Mouse (Mus musculus): ENCODE results near the gene Gm28044. TPM values are rescaled to one million over a fixed set of nuclear protein-coding genes. Genes with fewer than 3 reads are reported as not detected.

The Gm28044 gene
- 0.94 TPM for polyA plus RNA-seq (2017; shearing (Covaris generic))

DNA sequence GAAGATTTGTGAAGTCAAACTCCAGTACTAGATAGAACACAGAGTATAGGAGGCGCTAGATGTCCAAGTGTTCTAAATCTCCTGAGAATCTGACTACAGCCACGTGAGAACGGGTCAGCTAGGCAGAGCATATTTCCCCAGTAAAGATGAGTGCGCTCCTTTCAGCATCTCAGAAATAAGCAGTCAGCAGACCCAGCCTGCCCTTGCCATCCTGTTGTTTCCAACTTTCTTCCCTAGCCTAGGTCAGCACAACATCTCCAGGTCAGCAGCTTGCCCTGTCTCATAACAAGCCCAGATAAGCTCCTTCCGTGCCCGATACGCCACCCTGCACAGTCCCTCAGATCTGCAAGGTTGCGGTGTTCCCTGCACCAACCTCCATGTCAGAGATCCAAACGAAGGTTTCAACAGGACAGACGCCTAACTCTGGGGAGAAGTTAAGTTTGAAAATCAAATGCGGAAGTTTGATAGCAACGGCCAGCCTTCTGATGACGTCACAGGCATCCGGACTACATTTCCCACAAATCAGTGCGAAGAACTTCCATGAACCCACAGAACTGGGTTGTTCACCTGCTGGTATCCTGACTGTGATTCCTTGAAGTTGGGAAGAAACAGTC is at the start of gene Gm28044, which contains the start of gene Zfp953:
Gm28044 (minus strand) TSS at position 406 of the 614 bp plus-strand sequence.
Zfp953 (minus strand) TSS at position 475 of the 614 bp plus-strand sequence.

DNA sequence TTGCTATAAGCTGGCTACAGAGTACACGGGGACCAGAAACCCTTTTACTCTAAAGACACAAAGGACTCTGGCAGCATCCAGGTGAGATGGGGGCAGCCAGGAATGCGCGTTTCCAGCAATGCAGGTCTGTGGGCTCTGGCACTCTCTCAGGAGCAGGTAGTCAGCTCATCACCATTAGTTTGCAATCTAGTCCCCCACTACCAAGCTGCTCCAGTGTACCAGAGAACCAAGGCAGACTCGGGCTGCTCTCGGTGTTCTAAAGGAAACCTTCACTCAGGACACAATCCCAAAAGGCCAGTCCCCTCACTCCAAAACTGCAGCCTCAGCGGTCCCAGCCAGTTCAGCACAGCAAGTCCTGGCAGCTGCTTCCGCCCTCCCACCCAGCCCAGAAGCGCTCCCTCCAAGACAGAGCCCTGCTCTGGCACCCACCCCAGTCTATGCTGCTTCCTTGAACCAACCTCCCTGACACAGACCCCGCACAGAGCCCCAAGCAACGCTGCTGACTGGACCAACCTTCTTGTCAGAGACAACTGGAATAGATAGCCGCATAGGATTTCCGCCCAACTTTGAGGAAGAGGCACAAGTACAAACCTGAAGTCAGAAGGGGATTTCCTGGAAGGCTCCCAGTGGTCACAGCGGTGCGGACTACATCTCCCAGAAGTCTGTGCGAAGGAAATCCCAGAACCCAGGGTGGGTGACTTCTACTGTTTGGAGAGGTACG is 39.0 kb upstream of the Gm28044 start, which contains the start of gene Zfp429:
Zfp429 (minus strand) TSS at position 637 of the 721 bp plus-strand sequence.

DNA sequence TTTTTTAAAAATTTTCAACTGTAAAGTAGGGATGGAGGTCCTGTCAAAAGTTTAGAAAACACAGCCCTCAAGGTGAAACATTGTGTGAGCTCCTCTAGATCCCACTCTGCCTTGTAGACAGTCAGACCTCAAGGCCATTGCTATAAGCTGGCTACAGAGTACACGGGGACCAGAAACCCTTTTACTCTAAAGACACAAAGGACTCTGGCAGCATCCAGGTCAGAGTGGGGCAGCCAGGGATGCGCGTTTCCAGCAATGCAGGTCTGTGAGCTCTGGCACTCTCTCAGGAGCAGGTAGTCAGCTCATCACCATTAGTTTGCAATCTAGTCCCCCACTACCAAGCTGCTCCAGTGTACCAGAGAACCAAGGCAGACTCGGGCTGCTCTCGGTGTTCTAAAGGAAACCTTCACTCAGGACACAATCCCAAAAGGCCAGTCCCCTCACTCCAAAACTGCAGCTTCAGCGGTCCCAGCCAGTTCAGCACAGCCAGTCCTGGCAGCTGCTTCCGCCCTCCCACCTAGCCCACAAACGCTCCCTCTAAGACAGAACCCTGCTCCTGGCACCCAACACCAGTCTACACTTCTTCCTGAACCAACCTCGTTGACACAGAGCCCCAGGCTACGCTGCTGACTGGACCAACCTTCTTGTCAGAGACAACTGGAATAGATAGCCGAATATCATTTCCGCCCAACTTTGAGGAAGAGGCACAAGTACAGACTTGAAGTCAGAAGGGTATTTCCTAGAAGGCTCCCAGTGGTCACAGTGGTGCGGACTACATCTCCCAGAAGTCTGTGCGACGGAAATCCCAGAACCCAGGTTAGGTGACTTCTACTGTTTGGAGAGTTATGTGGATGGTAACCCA is 14.9 kb upstream of the Gm28044 start, which contains the start of the genes Gm28041 and Zfp456:
Gm28041 (minus strand) TSS at position 684 of the 862 bp plus-strand sequence.
Zfp456 (minus strand) TSS at position 761 of the 862 bp plus-strand sequence.

DNA sequence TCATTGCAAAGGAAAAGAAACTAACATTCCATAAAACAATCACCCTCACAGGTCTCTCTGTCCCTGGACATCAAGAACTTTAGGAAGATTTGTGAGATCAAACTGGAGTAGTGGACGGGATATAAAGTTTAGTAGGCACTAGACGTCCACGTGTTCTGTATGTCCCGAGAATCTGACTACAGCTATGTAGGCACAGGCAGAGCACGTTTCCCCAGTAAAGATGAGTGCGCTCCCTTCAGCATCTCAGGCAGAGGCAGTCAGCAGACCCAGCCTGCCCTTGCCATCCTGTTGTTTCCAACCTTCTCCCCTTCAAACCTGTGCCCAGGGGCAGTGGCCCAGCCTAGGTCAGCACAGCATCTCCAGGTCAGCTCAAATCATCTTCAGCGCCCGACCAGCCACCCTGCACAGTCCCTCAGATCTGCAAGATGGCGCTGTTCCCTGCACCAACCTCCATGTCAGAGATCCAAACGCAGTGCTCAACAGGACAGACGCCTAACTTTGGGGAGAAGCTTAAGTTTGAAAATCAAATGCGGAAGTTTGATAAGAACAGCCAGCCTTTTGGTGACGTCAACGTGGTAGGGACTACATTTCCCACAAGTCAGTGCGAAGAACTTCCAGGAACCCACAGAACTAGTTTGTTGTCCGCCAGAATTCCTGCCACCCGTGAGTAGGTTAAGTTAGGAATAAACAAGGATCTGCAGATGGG is 28.2 kb downstream of the Gm28044 start, which contains the start of gene Zfp595:
Zfp595 (minus strand) TSS at position 552 of the 706 bp plus-strand sequence.

DNA sequence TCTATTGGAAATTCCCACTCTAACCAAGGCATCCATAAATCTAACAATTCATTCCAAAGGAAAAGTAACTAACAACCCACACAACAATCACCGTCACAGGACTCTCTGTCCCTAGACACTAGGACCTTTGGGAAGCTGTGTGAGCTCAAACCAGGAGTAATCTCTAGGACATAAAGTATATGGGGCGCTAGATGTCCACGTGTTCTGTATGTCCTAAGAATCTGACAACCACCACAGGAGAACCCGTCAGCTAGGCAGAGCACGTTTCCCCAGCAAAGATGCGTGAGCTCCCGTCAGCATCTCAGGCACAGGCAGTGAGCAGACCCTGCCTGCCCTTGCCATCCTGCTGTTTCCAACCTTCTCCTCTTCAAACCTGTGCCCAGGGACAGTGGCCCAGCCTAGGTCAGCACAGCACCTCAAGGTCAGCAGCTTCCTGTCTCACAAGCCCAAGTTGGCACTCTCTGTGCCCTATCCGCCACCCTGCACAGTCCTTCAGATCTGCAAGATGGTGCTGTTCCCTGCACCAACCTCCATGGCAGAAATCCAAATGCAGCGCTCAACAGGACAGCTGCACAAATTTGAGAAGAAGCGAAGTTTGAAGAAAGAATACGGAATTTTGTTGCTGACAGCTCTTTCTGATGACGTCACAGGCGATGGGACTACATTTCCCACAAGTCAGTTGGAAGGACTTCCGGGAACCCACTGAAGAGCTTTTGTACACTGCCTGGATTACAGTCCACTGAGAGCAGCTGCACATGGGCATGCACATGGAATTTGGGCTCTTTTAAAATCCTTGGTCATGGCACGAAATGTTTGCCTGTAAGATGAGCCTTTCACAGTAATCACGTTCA is 54.3 kb downstream of the Gm28044 start, which contains the start of gene Zfp457:
Zfp457 (minus strand) TSS at position 664 of the 851 bp plus-strand sequence.

DNA sequence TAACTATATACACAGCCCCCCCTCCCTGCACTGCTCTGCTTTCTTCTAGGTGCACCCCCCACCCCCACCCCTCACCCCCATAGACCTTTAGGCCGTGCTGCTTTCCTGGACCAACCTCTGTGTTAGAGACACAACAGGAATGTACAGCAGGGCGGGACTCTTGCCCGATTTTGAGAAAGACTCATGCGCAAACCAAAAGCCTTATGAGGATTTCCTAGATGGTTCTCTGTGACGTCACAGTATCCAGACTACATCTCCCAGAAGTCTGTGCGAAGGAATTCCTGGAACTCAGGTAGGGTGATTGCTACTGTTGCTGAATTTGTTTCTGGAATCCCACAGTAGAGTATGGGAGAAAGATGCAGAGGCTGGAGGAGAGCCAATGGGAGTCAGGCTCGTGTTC is 82.0 kb downstream of the Gm28044 start, which contains the start of gene Zfp458:
Zfp458 (minus strand) TSS at position 153 of the 400 bp plus-strand sequence.

Other genes with a start within 250 kb of the Gm28044 start
- 0.24 TPM for gene Rslcan18, start 244.3 kb downstream of the Gm28044 start, polyA plus RNA-seq (2017; shearing (Covaris generic))
- gene Zfp759, start 238.9 kb downstream of the Gm28044 start, polyA plus RNA-seq (2017; shearing (Covaris generic)) = 0.11 TPM
- 13.1 TPM for gene Rsl1, start 187.4 kb downstream of the Gm28044 start, polyA plus RNA-seq (2017; shearing (Covaris generic))
- 2.6 TPM for gene Zfp455, start 166.0 kb downstream of the Gm28044 start, polyA plus RNA-seq (2017; shearing (Covaris generic))
- gene Zfp458, start 82.1 kb downstream of the Gm28044 start, polyA plus RNA-seq (2017; shearing (Covaris generic)) = 1.7 TPM
- not detected for gene Zfp457, start 54.1 kb downstream of the Gm28044 start, polyA plus RNA-seq (2017; shearing (Covaris generic))
- 5.7 TPM for gene Zfp595, start 28.0 kb downstream of the Gm28044 start, polyA plus RNA-seq (2017; shearing (Covaris generic))
- gene Zfp953, start 69 bp upstream of the Gm28044 start, polyA plus RNA-seq (2017; shearing (Covaris generic)) = 2.0 TPM
- gene Gm28041, start 15.2 kb upstream of the Gm28044 start, polyA plus RNA-seq (2017; shearing (Covaris generic)) = 1.2 TPM
- 5.7 TPM for gene Zfp456, start 15.3 kb upstream of the Gm28044 start, polyA plus RNA-seq (2017; shearing (Covaris generic))
- gene Zfp429, start 39.3 kb upstream of the Gm28044 start, polyA plus RNA-seq (2017; shearing (Covaris generic)) = 29.1 TPM
- 3.5 TPM for gene Zfp459, start 60.9 kb upstream of the Gm28044 start, polyA plus RNA-seq (2017; shearing (Covaris generic))
- 34.3 TPM for gene Zfp874a, start 91.1 kb upstream of the Gm28044 start, polyA plus RNA-seq (2017; shearing (Covaris generic))
- gene Zfp874b, start 123.7 kb upstream of the Gm28044 start, polyA plus RNA-seq (2017; shearing (Covaris generic)) = 13.9 TPM
- gene Zfp58, start 140.0 kb upstream of the Gm28044 start, polyA plus RNA-seq (2017; shearing (Covaris generic)) = 17.3 TPM
- gene Gm26965, start 165.6 kb upstream of the Gm28044 start, polyA plus RNA-seq (2017; shearing (Covaris generic)) = not detected
- 44.6 TPM for gene Zfp87, start 165.6 kb upstream of the Gm28044 start, polyA plus RNA-seq (2017; shearing (Covaris generic))
- 15.9 TPM for gene Zfp748, start 193.3 kb upstream of the Gm28044 start, polyA plus RNA-seq (2017; shearing (Covaris generic))
- gene Zfp729b, start 249.2 kb upstream of the Gm28044 start, polyA plus RNA-seq (2017; shearing (Covaris generic)) = 5.3 TPM

Data from effector memory CD4-positive, alpha-beta T cell, adult 7 months (primary cell).